Mouse (Mus musculus) heart, embryonic 13.5 days (tissue): ENCODE measurements around the gene Itgb7. TPM values are rescaled to one million over a fixed set of nuclear protein-coding genes. Genes with fewer than 3 reads are reported as not detected.
"Not testable (repeated sequence)": the region's sequence is repeated elsewhere in the genome, so short reads cannot be mapped to it uniquely, and the experiment has no call there.

Source experiments
- ATAC-seq: fragments of 200-750 bp; cut with Nextera tagmentation; 2 replicates; pipeline ENCODE4 v1.8.0; 2017; ENCODE audit warnings: moderate TSS enrichment; ENCODE audit not compliant: insufficient number of reproducible peaks, low FRiP score, low TSS enrichment; ENCODE audit errors: extremely low read depth
- H3K27ac ChIP-seq: fragments of 300-500 bp; sonication (generic); replicated peaks from 2 replicates; pipeline ENCODE4 v1.5.1; 2015; ENCODE audit warnings: moderate library complexity, mild to moderate bottlenecking, inconsistent platforms
- H3K27me3 ChIP-seq: fragments of 300-500 bp; sonication (generic); replicated peaks from 2 replicates; pipeline ENCODE4 v1.6.1; 2015; ENCODE audit warnings: mild to moderate bottlenecking, inconsistent platforms
- H3K36me3 ChIP-seq: fragments of 300-500 bp; sonication (generic); 2 replicates; pipeline ENCODE4 v1.6.1; 2015; ENCODE audit warnings: mild to moderate bottlenecking, inconsistent platforms
- H3K4me1 ChIP-seq: fragments of 300-500 bp; sonication (generic); 2 replicates; pipeline ENCODE4 v1.6.1; 2015; ENCODE audit warnings: inconsistent platforms
- H3K4me2 ChIP-seq: fragments of 300-500 bp; sonication (generic); 2 replicates; pipeline ENCODE4 v1.6.1; 2015; ENCODE audit warnings: inconsistent platforms, mild to moderate bottlenecking, moderate library complexity
- H3K4me3 ChIP-seq: fragments of 300-500 bp; sonication (generic); 2 replicates; pipeline ENCODE4 v1.5.1; 2015; ENCODE audit warnings: moderate library complexity, mild to moderate bottlenecking, inconsistent platforms
- H3K9ac ChIP-seq: fragments of 300-500 bp; sonication (generic); 2 replicates; pipeline ENCODE4 v1.6.1; 2015; ENCODE audit warnings: inconsistent platforms, mild to moderate bottlenecking, moderate library complexity
- H3K9me3 ChIP-seq: fragments of 300-500 bp; sonication (generic); 2 replicates; pipeline ENCODE4 v1.6.1; 2016; ENCODE audit warnings: inconsistent platforms
- WGBS: fragments of 180-500 bp; shearing (Covaris S2); methylation state at CpG from one replicate; pipeline ENCODE4 v1.1.7; 2015; ENCODE audit warnings: mixed read lengths; 5-methylcytosine and 5-hydroxymethylcytosine counted together
- polyA plus RNA-seq: library from polyadenylated mRNA; unstranded; fragments of >200 nt; fragmentation: Nextera tagmentation; extraction: Ambion mirVana; gene quantifications from 2 replicates; pipeline ENCODE4 v1.2.1, GENCODE M21; 2015

The Itgb7 gene
- polyA plus RNA-seq, 1 experiment from 2014 or later, result 0.78 TPM

GRCm38 (mm10) chr15:102240607-102241006 lies 8.9 kb upstream of the Itgb7 start:
- peaks cover 21% of the 10 kb centered on the region for H3K36me3 ChIP-seq
- 0 out of 2 replicates have a peak overlapping the region, but pooled peaks have one; percentile 39 for H3K27ac ChIP-seq

GRCm38 (mm10) chr15:102239851-102240250 lies 8.1 kb upstream of the Itgb7 start:
- WGBS, result 63% methylated on average over 11 of the region's 11 CpGs
- Histone ChIP-seq H3K9ac (no peak overlapping the region), H3K36me3 (peaks cover 21% of the 10 kb centered on the region), H3K4me3 (no peak overlapping the region), H3K4me2 (no peak overlapping the region), H3K4me1 (peaks cover 35% of the 10 kb centered on the region), H3K9me3 (no peaks in the 10 kb centered on the region), H3K27ac (no peak overlapping the region), H3K27me3 (peaks cover 50% of the 10 kb centered on the region)
- no peak for ATAC-seq

More at GRCm38 (mm10) chr15:102240607-102241006, 8.9 kb upstream of the Itgb7 start:
- H3K9me3 ChIP-seq, result no peaks in the 10 kb centered on the region
- H3K4me3 ChIP-seq, result no peak overlapping the region
- peak overlapping the region; percentile 10; the same call in 1 of the 2 replicates for H3K9ac ChIP-seq
- 63% methylated on average over 4 of the region's 4 CpGs for WGBS
- peaks cover 57% of the 10 kb centered on the region for H3K27me3 ChIP-seq
- H3K4me2 ChIP-seq, result no peak overlapping the region
- no peak; the same call in 1 of the 2 replicates for ATAC-seq
- H3K4me1 ChIP-seq, result peaks cover 37% of the 10 kb centered on the region

- ATAC-seq, result no peak
- Histone ChIP-seq H3K27me3 (peaks cover 43% of the 10 kb centered on the region), H3K9me3 (no peaks in the 10 kb centered on the region), H3K9ac (no peak overlapping the region), H3K36me3 (peaks cover 21% of the 10 kb centered on the region), H3K27ac (no peak overlapping the region), H3K4me3 (no peak overlapping the region), H3K4me1 (peaks cover 29% of the 10 kb centered on the region), H3K4me2 (no peak overlapping the region)
- 13% methylated on average over 9 of the region's 9 CpGs for WGBS
Observed at GRCm38 (mm10) chr15:102239260-102239590, 7.5 kb upstream of the Itgb7 start.

- no peak for ATAC-seq
- Histone ChIP-seq H3K4me2 (no peak overlapping the region), H3K27me3 (peaks cover 38% of the 10 kb centered on the region), H3K36me3 (peaks cover 21% of the 10 kb centered on the region), H3K9me3 (no peaks in the 10 kb centered on the region), H3K4me3 (no peak overlapping the region), H3K4me1 (peaks cover 24% of the 10 kb centered on the region), H3K9ac (no peak overlapping the region), H3K27ac (no peak overlapping the region)
- 75% methylated on average over 14 of the region's 14 CpGs for WGBS
Observed at GRCm38 (mm10) chr15:102238543-102239259, 7.0 kb upstream of the Itgb7 start.

GRCm38 (mm10) chr15:102235371-102236027 lies 3.8 kb upstream of the Itgb7 start:
- Histone ChIP-seq H3K36me3 (peaks cover 21% of the 10 kb centered on the region), H3K4me3 (peak overlapping the region; percentile 3), H3K27ac (no peak overlapping the region), H3K4me1 (peaks cover 18% of the 10 kb centered on the region), H3K9me3 (no peaks in the 10 kb centered on the region), H3K9ac (peak overlapping the region; percentile 55; the same call in 1 of the 2 replicates), H3K27me3 (peaks cover 28% of the 10 kb centered on the region), H3K4me2 (peak overlapping the region; percentile 48)
- no peak for ATAC-seq
- 25% methylated on average over 21 of the region's 21 CpGs for WGBS

- Histone ChIP-seq H3K27me3 (peaks cover 26% of the 10 kb centered on the region; the same call in 1 of the 2 replicates), H3K4me1 (peaks cover 18% of the 10 kb centered on the region), H3K27ac (no peak overlapping the region), H3K36me3 (peaks cover 21% of the 10 kb centered on the region), H3K4me2 (no peak overlapping the region), H3K9me3 (no peaks in the 10 kb centered on the region), H3K9ac (no peak overlapping the region), H3K4me3 (no peak overlapping the region)
- no peak for ATAC-seq
- WGBS, result 26% methylated on average over 2 of the region's 2 CpGs
Observed at GRCm38 (mm10) chr15:102233896-102234295, 2.2 kb upstream of the Itgb7 start.

- peaks cover 18% of the 10 kb centered on the region for H3K4me1 ChIP-seq
- peaks cover 27% of the 10 kb centered on the region; the same call in 1 of the 2 replicates for H3K27me3 ChIP-seq
- H3K36me3 ChIP-seq, result peaks cover 16% of the 10 kb centered on the region
- no peaks in the 10 kb centered on the region for H3K9me3 ChIP-seq
- WGBS, result 79% methylated on average over 7 of the region's 7 CpGs
- no peak for ATAC-seq
- H3K4me2 ChIP-seq, result no peak overlapping the region
- H3K9ac ChIP-seq, result no peak overlapping the region
- H3K4me3 ChIP-seq, result no peak overlapping the region
- H3K27ac ChIP-seq, result no peak overlapping the region
Observed at GRCm38 (mm10) chr15:102232764-102233163, 1.0 kb upstream of the Itgb7 start.

- no peak overlapping the region for H3K4me3 ChIP-seq
Observed at GRCm38 (mm10) chr15:102230408-102231321, 1.1 kb downstream of the Itgb7 start.

GRCm38 (mm10) chr15:102225619-102226018 lies 6.1 kb downstream of the Itgb7 start:
- not testable (repeated sequence) for H3K4me3 ChIP-seq, H3K27ac ChIP-seq, H3K36me3 ChIP-seq, H3K9me3 ChIP-seq, H3K9ac ChIP-seq, ATAC-seq
- peak overlapping the region; percentile 85; the same call in 1 of the 2 replicates for H3K4me2 ChIP-seq
- H3K4me1 ChIP-seq, result peaks cover 14% of the 10 kb centered on the region
- 69% methylated on average over 6 of the region's 6 CpGs for WGBS
- H3K27me3 ChIP-seq, result peaks cover 42% of the 10 kb centered on the region

More at GRCm38 (mm10) chr15:102230408-102231321, 1.1 kb downstream of the Itgb7 start:
- H3K9ac ChIP-seq, result no peak overlapping the region
- 0 out of 2 replicates have a peak, but pooled peaks cover under 1% of the 10 kb centered on the region for H3K36me3 ChIP-seq
- no peaks in the 10 kb centered on the region for H3K9me3 ChIP-seq
- H3K27ac ChIP-seq, result no peak overlapping the region
- no peak for ATAC-seq
- 72% methylated on average over 17 of the region's 17 CpGs for whole genome bisulfite sequencing
- H3K4me2 ChIP-seq, result no peak overlapping the region
- H3K4me1 ChIP-seq, result peaks cover 13% of the 10 kb centered on the region
- peaks cover 35% of the 10 kb centered on the region; the same call in 1 of the 2 replicates for H3K27me3 ChIP-seq

GRCm38 (mm10) chr15:102224992-102225617 lies 6.6 kb downstream of the Itgb7 start:
- Histone ChIP-seq H3K4me3 (peak overlapping the region; percentile 53), H3K36me3 (no peaks in the 10 kb centered on the region), H3K27me3 (peaks cover 38% of the 10 kb centered on the region), H3K4me1 (peaks cover 14% of the 10 kb centered on the region), H3K4me2 (peak overlapping the region; percentile 85), H3K9ac (peak overlapping the region; percentile 80), H3K9me3 (no peaks in the 10 kb centered on the region), H3K27ac (no peak overlapping the region)
- ATAC-seq, result no peak
- 6% methylated on average over 21 of the region's 21 CpGs for WGBS
